Mouse (Mus musculus): ENCODE measurements around the gene Entpd2. TPM values are rescaled to one million over a fixed set of nuclear protein-coding genes. Genes with fewer than 3 reads are reported as not detected.

The Entpd2 gene
- polyA plus RNA-seq, 1 experiment from 2014 or later = not detected

- WGBS = 63% methylated on average over 17 of the region's 17 CpGs
- H3K4me3 ChIP-seq (ENCODE audit: low read depth, low read length) = no peak within 1 kb of the TSS
- H3K27me3 ChIP-seq (ENCODE audit: control insufficient read depth, insufficient read depth, low read length) = peaks cover 10% of the 10 kb centered on the region
- H3K27ac ChIP-seq (ENCODE audit: low read depth, low read length) = no peak within 1 kb of the TSS
- ATAC-seq (ENCODE audit: insufficient read depth, low FRiP score, low TSS enrichment) (no peak), DNase-seq (ENCODE audit: low spot score) (no peak)
- H3K9ac ChIP-seq (ENCODE audit: low read length) = no peak within 1 kb of the TSS; the same call in 1 of the 2 replicates
- H3K36me3 ChIP-seq (ENCODE audit: control insufficient read depth, insufficient read depth, low read length) = no peaks in the 10 kb centered on the region
- no peak within 1 kb of the TSS for H3K4me2 ChIP-seq (ENCODE audit: low read depth)
- H3K9me3 ChIP-seq (ENCODE audit: control insufficient read depth, low read length) = no peaks in the 10 kb centered on the region
- H3K4me1 ChIP-seq (ENCODE audit: control insufficient read depth, insufficient read depth, low read length) = no peaks in the 10 kb centered on the region
Measured at GRCm38 (mm10) chr2:25422587-25423410, 27.1 kb downstream of the Entpd2 start, which contains the start of gene Fut7. Fut7 (plus strand) TSS chr2:25423267.

- Histone ChIP-seq H3K9ac (ENCODE audit: low read length) (no peak overlapping the region; the same call in 1 of the 2 replicates), H3K36me3 (ENCODE audit: control insufficient read depth, insufficient read depth, low read length) (no peaks in the 10 kb centered on the region), H3K4me3 (ENCODE audit: low read depth, low read length) (no peak overlapping the region), H3K27ac (ENCODE audit: low read depth, low read length) (no peak overlapping the region), H3K27me3 (ENCODE audit: control insufficient read depth, insufficient read depth, low read length) (peaks cover 10% of the 10 kb centered on the region), H3K4me2 (ENCODE audit: low read depth) (no peak overlapping the region), H3K9me3 (ENCODE audit: control insufficient read depth, low read length) (no peaks in the 10 kb centered on the region), H3K4me1 (ENCODE audit: control insufficient read depth, insufficient read depth, low read length) (no peaks in the 10 kb centered on the region)
- DNase-seq (ENCODE audit: low spot score) = no peak
- WGBS = 54% methylated on average over 1 of the region's 1 CpGs
- ATAC-seq (ENCODE audit: insufficient read depth, low FRiP score, low TSS enrichment) = no peak
Measured at GRCm38 (mm10) chr2:25423626-25424025, 28.0 kb downstream of the Entpd2 start.

GRCm38 (mm10) chr2:25425481-25425880, 29.8 kb downstream of the Entpd2 start:
- Histone ChIP-seq H3K4me1 (ENCODE audit: control insufficient read depth, insufficient read depth, low read length) (no peaks in the 10 kb centered on the region), H3K4me3 (ENCODE audit: low read depth, low read length) (no peak overlapping the region), H3K9ac (ENCODE audit: low read length) (no peak overlapping the region), H3K36me3 (ENCODE audit: control insufficient read depth, insufficient read depth, low read length) (no peaks in the 10 kb centered on the region), H3K4me2 (ENCODE audit: low read depth) (no peak overlapping the region), H3K9me3 (ENCODE audit: control insufficient read depth, low read length) (no peaks in the 10 kb centered on the region), H3K27ac (ENCODE audit: low read depth, low read length) (no peak overlapping the region), H3K27me3 (ENCODE audit: control insufficient read depth, insufficient read depth, low read length) (peaks cover 16% of the 10 kb centered on the region)
- ATAC-seq (ENCODE audit: insufficient read depth, low FRiP score, low TSS enrichment) (no peak), DNase-seq (ENCODE audit: low spot score) (no peak)
- WGBS = 55% methylated on average over 27 of the region's 27 CpGs

- peaks cover 16% of the 10 kb centered on the region for H3K27me3 ChIP-seq (ENCODE audit: control insufficient read depth, insufficient read depth, low read length)
- H3K4me3 ChIP-seq (ENCODE audit: low read depth, low read length) = no peak overlapping the region
- H3K9ac ChIP-seq (ENCODE audit: low read length) = no peak overlapping the region
- ATAC-seq (ENCODE audit: insufficient read depth, low FRiP score, low TSS enrichment) (no peak), DNase-seq (ENCODE audit: low spot score) (peak; percentile 82)
- no peaks in the 10 kb centered on the region for H3K9me3 ChIP-seq (ENCODE audit: control insufficient read depth, low read length)
- H3K36me3 ChIP-seq (ENCODE audit: control insufficient read depth, insufficient read depth, low read length) = no peaks in the 10 kb centered on the region
- H3K27ac ChIP-seq (ENCODE audit: low read depth, low read length) = no peak overlapping the region
- 30% methylated on average over 5 of the region's 5 CpGs for WGBS
- H3K4me1 ChIP-seq (ENCODE audit: control insufficient read depth, insufficient read depth, low read length) = 0 out of 2 replicates have a peak, but pooled peaks cover 3% of the 10 kb centered on the region
- no peak overlapping the region for H3K4me2 ChIP-seq (ENCODE audit: low read depth)
Measured at GRCm38 (mm10) chr2:25426721-25427191, 31.1 kb downstream of the Entpd2 start.

GRCm38 (mm10) chr2:25427256-25427655, 31.6 kb downstream of the Entpd2 start:
- DNase-seq (ENCODE audit: low spot score) = no peak
- Histone ChIP-seq H3K27ac (ENCODE audit: low read depth, low read length) (no peak overlapping the region), H3K36me3 (ENCODE audit: control insufficient read depth, insufficient read depth, low read length) (no peaks in the 10 kb centered on the region), H3K27me3 (ENCODE audit: control insufficient read depth, insufficient read depth, low read length) (peaks cover 16% of the 10 kb centered on the region), H3K9me3 (ENCODE audit: control insufficient read depth, low read length) (no peaks in the 10 kb centered on the region), H3K4me2 (ENCODE audit: low read depth) (no peak overlapping the region), H3K9ac (ENCODE audit: low read length) (no peak overlapping the region), H3K4me3 (ENCODE audit: low read depth, low read length) (no peak overlapping the region), H3K4me1 (ENCODE audit: control insufficient read depth, insufficient read depth, low read length) (0 out of 2 replicates have a peak, but pooled peaks cover 3% of the 10 kb centered on the region)
- ATAC-seq (ENCODE audit: insufficient read depth, low FRiP score, low TSS enrichment) = no peak
- WGBS = 87% methylated on average over 5 of the region's 5 CpGs

GRCm38 (mm10) chr2:25428442-25429236, 33.0 kb downstream of the Entpd2 start, which contains the start of gene Abca2:
Abca2 (plus strand) TSS chr2:25428703.
- Histone ChIP-seq H3K4me1 (ENCODE audit: control insufficient read depth, insufficient read depth, low read length) (0 out of 2 replicates have a peak, but pooled peaks cover 3% of the 10 kb centered on the region), H3K4me3 (ENCODE audit: low read depth, low read length) (peak within 1 kb of the TSS; percentile 73), H3K4me2 (ENCODE audit: low read depth) (peak within 1 kb of the TSS; percentile 85), H3K9me3 (ENCODE audit: control insufficient read depth, low read length) (no peaks in the 10 kb centered on the region), H3K9ac (ENCODE audit: low read length) (peak within 1 kb of the TSS; percentile 80), H3K36me3 (ENCODE audit: control insufficient read depth, insufficient read depth, low read length) (no peaks in the 10 kb centered on the region), H3K27ac (ENCODE audit: low read depth, low read length) (peak within 1 kb of the TSS; percentile 58; the same call in 1 of the 2 replicates), H3K27me3 (ENCODE audit: control insufficient read depth, insufficient read depth, low read length) (peaks cover 16% of the 10 kb centered on the region)
- peak; percentile 87 for ATAC-seq (ENCODE audit: insufficient read depth, low FRiP score, low TSS enrichment)
- peak; percentile 96 for DNase-seq (ENCODE audit: low spot score)
- under 1% methylated on average over 86 of the region's 89 CpGs for WGBS

GRCm38 (mm10) chr2:25429435-25430180, 33.9 kb downstream of the Entpd2 start:
- WGBS = 79% methylated on average over 5 of the region's 5 CpGs
- H3K9me3 ChIP-seq (ENCODE audit: control insufficient read depth, low read length) = no peaks in the 10 kb centered on the region
- H3K4me2 ChIP-seq (ENCODE audit: low read depth) = peak overlapping the region; percentile 85
- peak overlapping the region; percentile 80; the same call in 1 of the 2 replicates for H3K9ac ChIP-seq (ENCODE audit: low read length)
- H3K36me3 ChIP-seq (ENCODE audit: control insufficient read depth, insufficient read depth, low read length) = no peaks in the 10 kb centered on the region
- ATAC-seq (ENCODE audit: insufficient read depth, low FRiP score, low TSS enrichment) = no peak
- no peak for DNase-seq (ENCODE audit: low spot score)
- no peak overlapping the region for H3K27ac ChIP-seq (ENCODE audit: low read depth, low read length)
- H3K4me3 ChIP-seq (ENCODE audit: low read depth, low read length) = peak overlapping the region; percentile 73
- H3K4me1 ChIP-seq (ENCODE audit: control insufficient read depth, insufficient read depth, low read length) = 0 out of 2 replicates have a peak, but pooled peaks cover 3% of the 10 kb centered on the region
- peaks cover 14% of the 10 kb centered on the region for H3K27me3 ChIP-seq (ENCODE audit: control insufficient read depth, insufficient read depth, low read length)

Data from neural tube, embryonic 11.5 days (tissue).